Mouse (Mus musculus) thymus, adult 2 months (tissue): Measurements from ENCODE around the gene Ntm.

Experiments used
- CTCF ChIP-seq: fragments of 200-500 bp; IDR thresholded peaks from 2 replicates; pipeline ENCODE4 v1.5.1; 2012; ENCODE audit warnings: mild to moderate bottlenecking, control low read depth, low read length, moderate library complexity, borderline replicate concordance; ENCODE audit not compliant: control insufficient read depth, poor library complexity, insufficient read depth; ENCODE audit errors: extremely low read depth
- POLR2A ChIP-seq: fragments of 200-500 bp; IDR thresholded peaks from 2 replicates; pipeline ENCODE4 v1.6.1; 2012; ENCODE audit warnings: mild to moderate bottlenecking, low read length, control low read depth, moderate library complexity; ENCODE audit not compliant: control insufficient read depth, poor library complexity, insufficient read depth; ENCODE audit errors: extremely low read depth

DNA sequence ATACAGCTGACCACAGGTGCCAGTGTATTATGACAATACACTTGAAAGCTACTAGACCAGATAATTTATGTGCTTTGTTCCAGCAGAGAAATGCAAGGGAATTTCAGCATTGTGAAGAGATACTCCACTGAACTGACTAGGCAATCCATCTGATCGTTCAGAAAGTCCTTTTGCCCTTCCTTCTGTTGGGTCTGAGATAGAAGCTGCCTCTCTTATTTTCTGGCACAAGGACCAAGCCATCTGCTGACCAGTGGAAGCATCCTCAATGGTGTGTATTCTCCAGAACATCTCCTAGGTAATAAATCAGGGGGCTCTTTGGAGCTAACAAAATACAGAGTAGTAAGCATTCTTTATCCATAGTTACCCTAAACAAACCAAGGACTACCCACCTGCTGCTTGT lies 438.8 kb downstream of the Ntm start:
- no peak for TF ChIP-seq CTCF
- TF ChIP-seq POLR2A = no peak
